Mouse (Mus musculus): ENCODE data around the gene Arhgef10l. TPM values are rescaled to one million over a fixed set of nuclear protein-coding genes. Genes with fewer than 3 reads are reported as not detected.

The Arhgef10l gene
- 10 to 100 TPM; 43.9 to 52.8 TPM for total RNA-seq (2021)
- long read RNA-seq, experiment 1, full-length matches to known transcripts = 13 of 43 reads
- long read RNA-seq, experiment 1, partial matches to known transcripts = 14 of 43 reads
- long read RNA-seq, experiment 1, other reads (novel, unspliced or antisense) = 16 of 43 reads
- long read RNA-seq, experiment 2, full-length matches to known transcripts = 18 of 70 reads
- long read RNA-seq, experiment 2, partial matches to known transcripts = 27 of 70 reads
- long read RNA-seq, experiment 2, other reads (novel, unspliced or antisense) = 25 of 70 reads

- H3K27ac ChIP-seq = no peak within 1 kb of the TSS
- no peak for DNase-seq (ENCODE audit: low spot score in 2 of 2)
- no peak for TF ChIP-seq CTCF (conservative IDR thresholded peaks at IDR 0.05)
- H3K4me3 ChIP-seq = no peak within 1 kb of the TSS
These were observed at the start of gene Arhgef10l for GRCm38 (mm10) chr4:140665760-140666159. TSS of gene Arhgef10l (minus strand) at chr4:140666012.

GRCm38 (mm10) chr4:140714586-140714985 lies 48.8 kb upstream of the Arhgef10l start:
- no peak for DNase-seq (ENCODE audit: low spot score in 2 of 2)
- Histone ChIP-seq H3K4me3 (peak overlapping the region; percentile 33; the same call in 1 of the 2 replicates), H3K27ac (peak overlapping the region; percentile 88)
- no peak for TF ChIP-seq CTCF (conservative IDR thresholded peaks at IDR 0.05)

- peak; percentile 96 for TF ChIP-seq CTCF (conservative IDR thresholded peaks at IDR 0.05)
- Histone ChIP-seq H3K4me3 (peak overlapping the region; percentile 33; the same call in 1 of the 2 replicates), H3K27ac (peak overlapping the region; percentile 88)
- peak; percentile 95 to 97 for DNase-seq (ENCODE audit: low spot score in 2 of 2)
These were observed 47.9 kb upstream of the Arhgef10l start for GRCm38 (mm10) chr4:140713480-140714365.

GRCm38 (mm10) chr4:140711360-140711759 lies 45.5 kb upstream of the Arhgef10l start:
- Histone ChIP-seq H3K4me3 (no peak overlapping the region), H3K27ac (no peak overlapping the region)
- no peak for TF ChIP-seq CTCF (conservative IDR thresholded peaks at IDR 0.05)

GRCm38 (mm10) chr4:140710781-140711180 lies 45.0 kb upstream of the Arhgef10l start:
- Histone ChIP-seq H3K27ac (no peak overlapping the region), H3K4me3 (no peak overlapping the region)
- TF ChIP-seq CTCF (conservative IDR thresholded peaks at IDR 0.05) = no peak
- DNase-seq (ENCODE audit: low spot score in 2 of 2) = no peak

More at GRCm38 (mm10) chr4:140711360-140711759, 45.5 kb upstream of the Arhgef10l start:
- DNase-seq (ENCODE audit: low spot score in 2 of 2) = no peak

- H3K4me3 ChIP-seq = no peak overlapping the region
- no peak for DNase-seq (ENCODE audit: low spot score in 2 of 2)
- no peak overlapping the region for H3K27ac ChIP-seq
- no peak for TF ChIP-seq CTCF (conservative IDR thresholded peaks at IDR 0.05)
These were observed 43.8 kb upstream of the Arhgef10l start for GRCm38 (mm10) chr4:140709617-140710016.

GRCm38 (mm10) chr4:140709111-140709510 lies 43.3 kb upstream of the Arhgef10l start:
- TF ChIP-seq CTCF (conservative IDR thresholded peaks at IDR 0.05) = no peak
- no peak overlapping the region for H3K4me3 ChIP-seq
- no peak for DNase-seq (ENCODE audit: low spot score in 2 of 2)
- H3K27ac ChIP-seq = 0 out of 2 replicates have a peak overlapping the region, but pooled peaks have one; percentile 14

- H3K4me3 ChIP-seq = no peak overlapping the region
These were observed 42.6 kb upstream of the Arhgef10l start for GRCm38 (mm10) chr4:140708297-140708927.

GRCm38 (mm10) chr4:140707615-140708014 lies 41.8 kb upstream of the Arhgef10l start:
- no peak for TF ChIP-seq CTCF (conservative IDR thresholded peaks at IDR 0.05)
- H3K27ac ChIP-seq = no peak overlapping the region
- no peak overlapping the region for H3K4me3 ChIP-seq
- DNase-seq (ENCODE audit: low spot score in 2 of 2) = no peak

More at GRCm38 (mm10) chr4:140708297-140708927, 42.6 kb upstream of the Arhgef10l start:
- 0 out of 2 replicates have a peak overlapping the region, but pooled peaks have one; percentile 14 for H3K27ac ChIP-seq
- no peak for TF ChIP-seq CTCF (conservative IDR thresholded peaks at IDR 0.05)
- no peak for DNase-seq (ENCODE audit: low spot score in 2 of 2)

GRCm38 (mm10) chr4:140704166-140704565 lies 38.4 kb upstream of the Arhgef10l start:
- Histone ChIP-seq H3K27ac (no peak overlapping the region; the same call in 1 of the 2 replicates), H3K4me3 (no peak overlapping the region)
- no peak for TF ChIP-seq CTCF (conservative IDR thresholded peaks at IDR 0.05)
- no peak for DNase-seq (ENCODE audit: low spot score in 2 of 2)

GRCm38 (mm10) chr4:140703636-140704035 lies 37.8 kb upstream of the Arhgef10l start:
- Histone ChIP-seq H3K27ac (no peak overlapping the region; the same call in 1 of the 2 replicates), H3K4me3 (peak overlapping the region; percentile 53)
- no peak for DNase-seq (ENCODE audit: low spot score in 2 of 2)
- no peak for TF ChIP-seq CTCF (conservative IDR thresholded peaks at IDR 0.05)

- peak overlapping the region; percentile 94 for H3K27ac ChIP-seq
- H3K4me3 ChIP-seq = peak overlapping the region; percentile 53
- DNase-seq (ENCODE audit: low spot score in 2 of 2) = peak in 1 of 2 experiments; percentile 81
- no peak for TF ChIP-seq CTCF (conservative IDR thresholded peaks at IDR 0.05)
These were observed 37.0 kb upstream of the Arhgef10l start for GRCm38 (mm10) chr4:140702611-140703327.
